Mouse (Mus musculus) hindbrain, embryonic 16.5 days (tissue): Measurements from ENCODE around the gene Pde8a. TPM values are rescaled to one million over a fixed set of nuclear protein-coding genes. Genes with fewer than 3 reads are reported as not detected.
"Not testable (repeated sequence)": the region's sequence is repeated elsewhere in the genome, so short reads cannot be mapped to it uniquely, and the experiment has no call there.

Experiments
- ATAC-seq: fragments of 200-750 bp; cut with Nextera tagmentation; 2 replicates; pipeline ENCODE4 v1.8.0; 2017; ENCODE audit warnings: moderate TSS enrichment, moderate library complexity
- H3K27ac ChIP-seq: fragments of 300-500 bp; sonication (generic); 2 replicates; pipeline ENCODE4 v1.5.1; 2014; ENCODE audit warnings: low read depth, mild to moderate bottlenecking, control low read depth, low read length, moderate library complexity
- H3K27me3 ChIP-seq: fragments of 300-500 bp; sonication (generic); replicated peaks from 2 replicates; pipeline ENCODE4 v1.6.1; 2014; ENCODE audit warnings: low read length; ENCODE audit not compliant: control insufficient read depth, insufficient read depth
- H3K36me3 ChIP-seq: fragments of 300-500 bp; sonication (generic); 2 replicates; pipeline ENCODE4 v1.6.1; 2014; ENCODE audit warnings: mild to moderate bottlenecking, low read length, moderate library complexity, mixed read lengths; ENCODE audit not compliant: control insufficient read depth, insufficient read depth
- H3K4me1 ChIP-seq: fragments of 300-500 bp; sonication (generic); 2 replicates; pipeline ENCODE4 v1.6.1; 2014; ENCODE audit warnings: low read depth, low read length; ENCODE audit not compliant: control insufficient read depth, insufficient read depth
- H3K4me2 ChIP-seq: fragments of 300-500 bp; sonication (generic); 2 replicates; pipeline ENCODE4 v1.6.1; 2014; ENCODE audit warnings: mild to moderate bottlenecking, low read length, control low read depth, moderate library complexity
- H3K4me3 ChIP-seq: fragments of 300-500 bp; sonication (generic); 2 replicates; pipeline ENCODE4 v1.5.1; 2014; ENCODE audit warnings: mild to moderate bottlenecking, low read length, control low read depth, moderate library complexity
- H3K9ac ChIP-seq: fragments of 300-500 bp; sonication (generic); 2 replicates; pipeline ENCODE4 v1.6.1; 2014; ENCODE audit warnings: low read depth, mild to moderate bottlenecking, control low read depth, low read length, moderate library complexity
- H3K9me3 ChIP-seq: fragments of 300-500 bp; sonication (generic); 2 replicates; pipeline ENCODE4 v1.6.1; 2014; ENCODE audit warnings: mild to moderate bottlenecking, low read length, moderate library complexity; ENCODE audit not compliant: control insufficient read depth
- WGBS: fragments of 180-500 bp; shearing (Covaris S2); extraction: QIAGEN DNeasy Blood & Tissue Kit; methylation state at CpG from one replicate; pipeline ENCODE4 v1.1.7; 2014; 5-methylcytosine and 5-hydroxymethylcytosine counted together
- polyA plus RNA-seq: library from polyadenylated mRNA; unstranded; fragments of >200 nt; fragmentation: Nextera tagmentation; extraction: Ambion mirVana; gene quantifications from 2 replicates; pipeline ENCODE4 v1.2.1, GENCODE M21; 2015

Gene Pde8a
- polyA plus RNA-seq, 1 experiment from 2014 or later, result 1.2 TPM

GRCm38 (mm10) chr7:81183181-81183580 is 30.2 kb upstream of the Pde8a start:
- Histone ChIP-seq H3K27me3 (no peaks in the 10 kb centered on the region), H3K4me1 (no peaks in the 10 kb centered on the region), H3K36me3 (no peaks in the 10 kb centered on the region), H3K4me2 (no peak overlapping the region), H3K27ac (no peak overlapping the region), H3K9me3 (no peaks in the 10 kb centered on the region), H3K4me3 (no peak overlapping the region), H3K9ac (no peak overlapping the region)
- ATAC-seq, result no peak

- ATAC-seq, result no peak
- no peak overlapping the region for H3K4me3 ChIP-seq
- H3K27me3 ChIP-seq, result no peaks in the 10 kb centered on the region
- WGBS, result 93% methylated on average over 2 of the region's 2 CpGs
- H3K27ac ChIP-seq, result no peak overlapping the region
- H3K9me3 ChIP-seq, result no peaks in the 10 kb centered on the region
- H3K36me3 ChIP-seq, result no peaks in the 10 kb centered on the region
- H3K4me2 ChIP-seq, result no peak overlapping the region
- no peak overlapping the region for H3K9ac ChIP-seq
- no peaks in the 10 kb centered on the region for H3K4me1 ChIP-seq
These were observed 29.3 kb upstream of the Pde8a start for GRCm38 (mm10) chr7:81184136-81184535.

GRCm38 (mm10) chr7:81184651-81185050 is 28.7 kb upstream of the Pde8a start:
- WGBS, result 79% methylated on average over 1 of the region's 1 CpGs
- no peaks in the 10 kb centered on the region for H3K4me1 ChIP-seq
- no peak overlapping the region for H3K4me3 ChIP-seq
- no peaks in the 10 kb centered on the region for H3K36me3 ChIP-seq
- no peak overlapping the region for H3K9ac ChIP-seq
- H3K27me3 ChIP-seq, result no peaks in the 10 kb centered on the region
- H3K27ac ChIP-seq, result no peak overlapping the region
- no peak for ATAC-seq
- H3K4me2 ChIP-seq, result no peak overlapping the region
- H3K9me3 ChIP-seq, result no peaks in the 10 kb centered on the region

GRCm38 (mm10) chr7:81186036-81186435 is 27.4 kb upstream of the Pde8a start:
- ATAC-seq, H3K4me2 ChIP-seq: not testable (repeated sequence)

GRCm38 (mm10) chr7:81189180-81189579 is 24.2 kb upstream of the Pde8a start:
- Histone ChIP-seq H3K4me2 (no peak overlapping the region), H3K4me1 (no peaks in the 10 kb centered on the region), H3K36me3 (no peaks in the 10 kb centered on the region), H3K9me3 (no peaks in the 10 kb centered on the region), H3K4me3 (no peak overlapping the region), H3K27me3 (no peaks in the 10 kb centered on the region), H3K27ac (no peak overlapping the region), H3K9ac (no peak overlapping the region)
- WGBS, result 83% methylated on average over 9 of the region's 9 CpGs
- ATAC-seq, result no peak

More at GRCm38 (mm10) chr7:81186036-81186435, 27.4 kb upstream of the Pde8a start:
- H3K4me1 ChIP-seq, H3K9ac ChIP-seq, H3K4me3 ChIP-seq, H3K36me3 ChIP-seq, H3K27ac ChIP-seq, H3K27me3 ChIP-seq, H3K9me3 ChIP-seq: not testable (repeated sequence)

GRCm38 (mm10) chr7:81195509-81195908 is 17.9 kb upstream of the Pde8a start:
- no peak overlapping the region for H3K4me3 ChIP-seq
- no peak overlapping the region for H3K27ac ChIP-seq
- no peak overlapping the region for H3K4me2 ChIP-seq
- ATAC-seq, result no peak
- 80% methylated on average over 4 of the region's 4 CpGs for WGBS
- no peaks in the 10 kb centered on the region for H3K36me3 ChIP-seq
- no peaks in the 10 kb centered on the region for H3K4me1 ChIP-seq
- H3K27me3 ChIP-seq, result no peaks in the 10 kb centered on the region
- no peaks in the 10 kb centered on the region for H3K9me3 ChIP-seq
- H3K9ac ChIP-seq, result no peak overlapping the region

GRCm38 (mm10) chr7:81196796-81197195 is 16.6 kb upstream of the Pde8a start:
- Histone ChIP-seq H3K9me3 (no peaks in the 10 kb centered on the region), H3K4me1 (no peaks in the 10 kb centered on the region), H3K36me3 (no peaks in the 10 kb centered on the region), H3K4me2 (no peak overlapping the region), H3K27ac (no peak overlapping the region), H3K9ac (no peak overlapping the region), H3K4me3 (no peak overlapping the region), H3K27me3 (no peaks in the 10 kb centered on the region)
- WGBS, result 83% methylated on average over 3 of the region's 3 CpGs
- ATAC-seq, result no peak

- Histone ChIP-seq H3K27me3 (no peaks in the 10 kb centered on the region), H3K4me1 (no peaks in the 10 kb centered on the region), H3K36me3 (no peaks in the 10 kb centered on the region), H3K9me3 (no peaks in the 10 kb centered on the region), H3K4me3 (no peak overlapping the region), H3K9ac (no peak overlapping the region), H3K27ac (no peak overlapping the region), H3K4me2 (no peak overlapping the region)
- no peak for ATAC-seq
- 28% methylated on average over 4 of the region's 4 CpGs for WGBS
These were observed 14.9 kb upstream of the Pde8a start for GRCm38 (mm10) chr7:81198538-81198937.

GRCm38 (mm10) chr7:81199109-81199508 is 14.3 kb upstream of the Pde8a start:
- no peak overlapping the region for H3K27ac ChIP-seq
- no peaks in the 10 kb centered on the region for H3K27me3 ChIP-seq
- H3K4me3 ChIP-seq, result no peak overlapping the region
- 71% methylated on average over 5 of the region's 5 CpGs for WGBS
- no peaks in the 10 kb centered on the region for H3K4me1 ChIP-seq
- no peak overlapping the region for H3K4me2 ChIP-seq
- no peaks in the 10 kb centered on the region for H3K36me3 ChIP-seq
- H3K9ac ChIP-seq, result no peak overlapping the region
- no peaks in the 10 kb centered on the region for H3K9me3 ChIP-seq
- ATAC-seq, result no peak

- H3K4me3 ChIP-seq, result no peak overlapping the region
- no peaks in the 10 kb centered on the region for H3K27me3 ChIP-seq
- H3K4me1 ChIP-seq, result no peaks in the 10 kb centered on the region
- WGBS, result 58% methylated on average over 4 of the region's 4 CpGs
- ATAC-seq, result no peak
- H3K27ac ChIP-seq, result no peak overlapping the region
- H3K36me3 ChIP-seq, result no peaks in the 10 kb centered on the region
- no peaks in the 10 kb centered on the region for H3K9me3 ChIP-seq
- H3K4me2 ChIP-seq, result no peak overlapping the region
- H3K9ac ChIP-seq, result no peak overlapping the region
These were observed 13.6 kb upstream of the Pde8a start for GRCm38 (mm10) chr7:81199757-81200156.
